Mouse (Mus musculus): ENCODE data around the gene Frem1. TPM values are rescaled to one million over a fixed set of nuclear protein-coding genes. Genes with fewer than 3 reads are reported as not detected.

Frem1 gene
- polyA plus RNA-seq, 1 experiment from 2014 or later = 1.5 TPM

- no peak for TF ChIP-seq CTCF (IDR thresholded peaks at IDR 0.05; ENCODE audit: low read depth)
- 69% methylated on average over 3 of the region's 3 CpGs for WGBS
- Histone ChIP-seq H3K4me2 (replicated peaks; ENCODE audit: low read depth) (no peak overlapping the region), H3K36me3 (ENCODE audit: control insufficient read depth, insufficient read depth) (no peaks in the 10 kb centered on the region), H3K27me3 (replicated peaks; ENCODE audit: control insufficient read depth, insufficient read depth, low read length) (no peaks in the 10 kb centered on the region), H3K27ac (ENCODE audit: low read depth, low read length) (no peak overlapping the region), H3K9ac (ENCODE audit: low read depth, low read length) (no peak overlapping the region), H3K4me3 (ENCODE audit: low read depth, low read length) (no peak overlapping the region), H3K9me3 (ENCODE audit: control insufficient read depth) (no peaks in the 10 kb centered on the region), H3K4me1 (replicated peaks; ENCODE audit: control insufficient read depth, insufficient read depth, low read length) (no peaks in the 10 kb centered on the region)
- no peak for ATAC-seq
Observed at GRCm38 (mm10) chr4:82946276-82946612, 105.9 kb downstream of the Frem1 start.

- Histone ChIP-seq H3K36me3 (ENCODE audit: control insufficient read depth, insufficient read depth) (no peaks in the 10 kb centered on the region), H3K27ac (ENCODE audit: low read depth, low read length) (no peak overlapping the region), H3K4me1 (replicated peaks; ENCODE audit: control insufficient read depth, insufficient read depth, low read length) (no peaks in the 10 kb centered on the region), H3K4me3 (ENCODE audit: low read depth, low read length) (no peak overlapping the region), H3K9ac (ENCODE audit: low read depth, low read length) (no peak overlapping the region), H3K27me3 (replicated peaks; ENCODE audit: control insufficient read depth, insufficient read depth, low read length) (no peaks in the 10 kb centered on the region), H3K4me2 (replicated peaks; ENCODE audit: low read depth) (no peak overlapping the region), H3K9me3 (ENCODE audit: control insufficient read depth) (no peaks in the 10 kb centered on the region)
- WGBS = 78% methylated on average over 9 of the region's 9 CpGs
- TF ChIP-seq CTCF (IDR thresholded peaks at IDR 0.05; ENCODE audit: low read depth) = no peak
- ATAC-seq = no peak
Observed at GRCm38 (mm10) chr4:82945572-82946275, 106.4 kb downstream of the Frem1 start.

GRCm38 (mm10) chr4:82940680-82941079, 111.5 kb downstream of the Frem1 start:
- Histone ChIP-seq H3K9me3 (ENCODE audit: control insufficient read depth) (no peaks in the 10 kb centered on the region), H3K4me1 (replicated peaks; ENCODE audit: control insufficient read depth, insufficient read depth, low read length) (no peaks in the 10 kb centered on the region), H3K9ac (ENCODE audit: low read depth, low read length) (no peak overlapping the region), H3K36me3 (ENCODE audit: control insufficient read depth, insufficient read depth) (no peaks in the 10 kb centered on the region; the same call in 1 of the 2 replicates), H3K27ac (ENCODE audit: low read depth, low read length) (no peak overlapping the region), H3K4me3 (ENCODE audit: low read depth, low read length) (no peak overlapping the region), H3K27me3 (replicated peaks; ENCODE audit: control insufficient read depth, insufficient read depth, low read length) (no peaks in the 10 kb centered on the region), H3K4me2 (replicated peaks; ENCODE audit: low read depth) (no peak overlapping the region)
- no peak for ATAC-seq
- TF ChIP-seq CTCF (IDR thresholded peaks at IDR 0.05; ENCODE audit: low read depth) = no peak
- 81% methylated on average over 5 of the region's 5 CpGs for WGBS

GRCm38 (mm10) chr4:82940248-82940647, 111.9 kb downstream of the Frem1 start:
- no peak overlapping the region for H3K27ac ChIP-seq (ENCODE audit: low read depth, low read length)
- ATAC-seq = no peak
- H3K9me3 ChIP-seq (ENCODE audit: control insufficient read depth) = no peaks in the 10 kb centered on the region
- no peak for TF ChIP-seq CTCF (IDR thresholded peaks at IDR 0.05; ENCODE audit: low read depth)
- no peak overlapping the region for H3K4me2 ChIP-seq (replicated peaks; ENCODE audit: low read depth)
- no peaks in the 10 kb centered on the region for H3K4me1 ChIP-seq (replicated peaks; ENCODE audit: control insufficient read depth, insufficient read depth, low read length)
- 84% methylated on average over 13 of the region's 13 CpGs for WGBS
- H3K36me3 ChIP-seq (ENCODE audit: control insufficient read depth, insufficient read depth) = no peaks in the 10 kb centered on the region; the same call in 1 of the 2 replicates
- H3K9ac ChIP-seq (ENCODE audit: low read depth, low read length) = no peak overlapping the region
- no peak overlapping the region for H3K4me3 ChIP-seq (ENCODE audit: low read depth, low read length)
- no peaks in the 10 kb centered on the region for H3K27me3 ChIP-seq (replicated peaks; ENCODE audit: control insufficient read depth, insufficient read depth, low read length)

- peak overlapping the region; percentile 57 for H3K4me2 ChIP-seq (replicated peaks; ENCODE audit: low read depth)
- 12% methylated on average over 5 of the region's 5 CpGs for WGBS
Observed at GRCm38 (mm10) chr4:82934308-82934707, 117.8 kb downstream of the Frem1 start.

DNA sequence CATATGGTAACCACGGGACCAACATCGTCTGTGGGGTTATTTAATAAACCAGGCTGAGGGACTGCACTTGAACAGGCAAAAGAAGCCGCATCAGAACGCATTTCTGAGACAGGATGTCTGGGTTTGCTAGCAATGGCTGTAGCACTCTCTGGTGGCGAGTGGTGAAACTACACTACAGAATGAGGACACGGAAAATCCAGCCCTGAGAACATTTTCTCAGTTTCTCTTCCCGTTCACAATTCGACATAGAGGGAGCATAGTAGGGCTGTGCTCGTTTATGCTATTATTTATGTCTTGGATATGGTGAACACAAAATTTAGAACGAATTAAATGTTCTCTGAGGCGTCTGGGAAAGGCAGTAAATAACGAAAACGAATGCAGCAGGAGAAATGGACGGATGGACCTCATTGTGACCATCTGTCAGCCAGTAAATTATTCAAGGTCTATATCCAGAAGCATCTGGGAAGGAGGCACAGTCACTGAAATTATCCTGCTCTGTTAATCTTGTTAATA, 118.4 kb downstream of the Frem1 start:
- H3K27me3 ChIP-seq (replicated peaks; ENCODE audit: control insufficient read depth, insufficient read depth, low read length) = no peaks in the 10 kb centered on the region
- 11% methylated on average over 14 of the region's 14 CpGs for WGBS
- 0 out of 2 replicates have a peak, but pooled peaks cover 4% of the 10 kb centered on the region for H3K36me3 ChIP-seq (ENCODE audit: control insufficient read depth, insufficient read depth)
- ATAC-seq = 0 out of 2 replicates have a peak, but pooled peaks have one; percentile 26
- H3K4me2 ChIP-seq (replicated peaks; ENCODE audit: low read depth) = peak overlapping the region; percentile 57
- H3K4me1 ChIP-seq (replicated peaks; ENCODE audit: control insufficient read depth, insufficient read depth, low read length) = no peaks in the 10 kb centered on the region
- no peak overlapping the region for H3K27ac ChIP-seq (ENCODE audit: low read depth, low read length)
- H3K4me3 ChIP-seq (ENCODE audit: low read depth, low read length) = peak overlapping the region; percentile 32
- TF ChIP-seq CTCF (IDR thresholded peaks at IDR 0.05; ENCODE audit: low read depth) = peak; percentile 99
- no peak overlapping the region for H3K9ac ChIP-seq (ENCODE audit: low read depth, low read length)
- no peaks in the 10 kb centered on the region for H3K9me3 ChIP-seq (ENCODE audit: control insufficient read depth)

More at GRCm38 (mm10) chr4:82934308-82934707, 117.8 kb downstream of the Frem1 start:
- H3K9ac ChIP-seq (ENCODE audit: low read depth, low read length) = no peak overlapping the region
- no peaks in the 10 kb centered on the region for H3K27me3 ChIP-seq (replicated peaks; ENCODE audit: control insufficient read depth, insufficient read depth, low read length)
- peak; percentile 52 for ATAC-seq
- H3K27ac ChIP-seq (ENCODE audit: low read depth, low read length) = no peak overlapping the region
- H3K4me3 ChIP-seq (ENCODE audit: low read depth, low read length) = peak overlapping the region; percentile 32
- TF ChIP-seq CTCF (IDR thresholded peaks at IDR 0.05; ENCODE audit: low read depth) = peak; percentile 76
- H3K36me3 ChIP-seq (ENCODE audit: control insufficient read depth, insufficient read depth) = 0 out of 2 replicates have a peak, but pooled peaks cover 4% of the 10 kb centered on the region
- H3K9me3 ChIP-seq (ENCODE audit: control insufficient read depth) = no peaks in the 10 kb centered on the region
- H3K4me1 ChIP-seq (replicated peaks; ENCODE audit: control insufficient read depth, insufficient read depth, low read length) = no peaks in the 10 kb centered on the region
